Mouse (Mus musculus): ENCODE measurements around the gene Zbtb7b.

Zbtb7b gene

DNA sequence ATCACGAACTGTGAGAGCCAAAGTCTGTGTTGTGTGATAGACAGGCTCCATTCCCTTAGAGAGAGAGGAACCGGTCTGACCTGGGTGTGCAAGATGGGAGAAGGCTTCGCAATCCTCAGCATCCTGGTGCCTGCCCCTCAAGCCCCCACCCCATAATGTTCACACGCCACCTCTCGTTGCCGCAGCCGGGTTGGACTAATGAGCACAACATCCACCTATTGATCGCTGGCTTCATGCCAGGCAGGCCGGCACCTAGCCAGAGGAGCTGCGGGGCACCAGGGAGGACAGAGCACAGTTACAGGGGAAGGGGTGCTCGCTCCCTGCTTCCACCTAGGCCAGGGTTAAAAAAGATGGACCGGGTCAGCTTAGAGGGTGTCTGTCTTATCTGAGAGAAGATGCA lies 62.1 kb downstream of the Zbtb7b start:
- DNase-seq, result no peak

- no peak for DNase-seq
Measured at GRCm38 (mm10) chr3:89332013-89332412, 62.6 kb downstream of the Zbtb7b start.

DNA sequence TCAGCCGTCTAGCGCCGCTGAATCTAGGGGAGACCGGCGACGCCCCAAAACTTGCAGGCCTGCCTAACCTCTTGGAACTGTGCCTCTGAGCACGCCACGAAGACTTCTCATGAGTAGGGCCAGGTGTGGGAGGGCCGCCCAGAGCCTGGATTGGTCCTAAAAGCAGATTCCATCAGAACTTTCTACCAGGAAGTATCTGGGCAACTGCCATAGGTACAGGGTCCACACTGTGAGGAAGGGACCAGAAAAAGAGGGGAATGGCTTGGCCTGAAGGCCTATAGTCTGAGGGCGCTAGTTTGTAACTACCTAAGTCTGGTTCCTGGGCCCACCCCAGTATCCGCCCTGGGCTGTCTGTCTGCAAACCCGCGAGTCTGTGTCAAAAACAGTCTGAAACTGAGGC lies 63.0 kb downstream of the Zbtb7b start:
- no peak for DNase-seq

DNA sequence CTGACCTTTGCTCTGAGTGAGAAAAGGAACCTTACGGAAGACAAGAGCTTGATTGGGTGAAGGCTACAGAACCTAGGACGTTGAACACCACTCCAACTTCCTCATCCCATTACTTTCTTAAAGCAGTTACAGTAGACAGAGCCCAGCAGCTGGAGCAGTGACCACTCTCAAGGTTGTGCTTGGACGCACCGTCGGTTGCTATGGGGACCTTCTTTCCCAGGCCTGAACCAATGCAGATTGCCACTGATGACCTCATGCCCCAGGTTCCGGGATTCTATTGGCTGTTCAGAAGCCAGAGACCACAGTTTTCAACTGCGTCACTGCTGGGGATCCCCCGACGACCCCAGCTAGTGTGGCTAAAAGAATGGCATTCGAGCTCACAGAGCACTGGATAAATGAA lies 63.6 kb downstream of the Zbtb7b start:
- DNase-seq, result no peak

DNA sequence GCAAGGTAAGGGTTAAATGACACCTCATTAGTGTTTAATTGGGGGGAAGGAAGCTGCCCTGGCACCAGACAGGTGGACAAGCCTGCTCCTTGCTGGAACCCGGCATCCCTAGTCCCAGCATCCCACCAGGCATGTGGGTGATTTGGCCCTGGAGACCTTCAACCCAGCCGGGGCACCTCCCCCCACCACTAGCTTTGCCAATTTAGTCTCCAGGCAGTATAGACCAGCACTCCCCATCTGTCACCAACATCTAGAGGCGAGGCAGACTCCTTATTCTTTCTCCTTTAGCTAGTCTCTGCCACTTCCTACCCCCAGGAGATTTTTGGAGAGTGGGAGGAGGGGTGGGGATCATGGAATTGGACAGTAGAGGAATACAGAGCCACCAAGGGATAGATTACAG lies 64.2 kb downstream of the Zbtb7b start:
- DNase-seq, result no peak

GRCm38 (mm10) chr3:89328623-89329022 lies 66.0 kb downstream of the Zbtb7b start:
- no peak for DNase-seq

All from cerebellum, adult 9-11 months (tissue).